Mouse (Mus musculus) C2C12 (cell line): ENCODE data around the gene Adipor2.

Source experiments
- CEBPB ChIP-seq: IDR thresholded peaks from one replicate; pipeline ENCODE4 v1.6.1; 2011; ENCODE audit warnings: low read depth, mild to moderate bottlenecking, control low read depth, moderate library complexity
- CTCF ChIP-seq: IDR thresholded peaks from one replicate; pipeline ENCODE4 v1.5.1; 2011; ENCODE audit not compliant: control insufficient read depth, insufficient read depth, insufficient read length
- FOSL1 ChIP-seq: IDR thresholded peaks from one replicate; pipeline ENCODE4 v1.8.0; 2011; ENCODE audit warnings: mild to moderate bottlenecking, low read length; ENCODE audit not compliant: poor library complexity, insufficient read depth, severe bottlenecking
- MAX ChIP-seq: IDR thresholded peaks from one replicate; pipeline ENCODE4 v1.6.1; 2011; ENCODE audit warnings: mild to moderate bottlenecking, control low read depth
- MYOD1 ChIP-seq: IDR thresholded peaks from one replicate; pipeline ENCODE4 v1.6.1; 2011; ENCODE audit warnings: low read depth; ENCODE audit not compliant: control insufficient read depth, insufficient read length
- MYOG ChIP-seq: IDR thresholded peaks from one replicate; pipeline ENCODE4 v1.6.1; 2011; ENCODE audit not compliant: control insufficient read depth, insufficient read length; ENCODE audit errors: extremely low read depth
- USF1 ChIP-seq: IDR thresholded peaks from one replicate; pipeline ENCODE4 v1.6.1; 2011; ENCODE audit warnings: low read depth, mild to moderate bottlenecking, control low read depth, moderate library complexity

GRCm38 (mm10) chr6:119341409-119341808, 76.1 kb downstream of the Adipor2 start:
- TF ChIP-seq CTCF (no peak), MAX (no peak), FOSL1 (no peak), USF1 (no peak), MYOG (no peak), CEBPB (no peak), MYOD1 (no peak)
